19 mouse cellular contexts compared by ENCODE assay signal in genomic region chr8:110215365-110215764, GRCm38 (mm10). TPM values are rescaled to one million over a fixed set of nuclear protein-coding genes. Genes with fewer than 3 reads are reported as not detected.
DNase-seq lines count a peak whose midpoint lies in the region; ATAC-seq lines count a peak whose summit lies in the region.
"Had no signal": no experiment of that assay in that cellular context is flagged by ENCODE, and none has a peak within 500 bp of the region (broad histone marks: within the 10 kb centered on the region; RNA-seq: fewer than 3 reads in every experiment).

Gene Cmtr2 (plus strand): TSS chr8:110215665.

- ATAC-seq in kidney, embryonic 16.5 days (ENCODE audit: low FRiP score, low TSS enrichment) = no peak
- no peak for ATAC-seq in common myeloid progenitor, adult 5-6 weeks (replicated peaks; ENCODE audit: low read depth, poor library complexity, severe bottlenecking)
- no peak for ATAC-seq in forebrain, embryonic 15.5 days (replicated peaks)
- no peak for ATAC-seq in midbrain, embryonic 13.5 days
- ATAC-seq: Patski had no signal

- H3K4me1 ChIP-seq in kidney, embryonic 16.5 days (ENCODE audit: insufficient read depth, low read length) = peaks cover 10% of the 10 kb centered on the region
- peaks cover 25% of the 10 kb centered on the region for H3K4me1 ChIP-seq in forebrain, embryonic 15.5 days
- H3K4me1 ChIP-seq in midbrain, embryonic 13.5 days (replicated peaks) = peaks cover 22% of the 10 kb centered on the region

- H3K27me3 ChIP-seq in kidney, embryonic 16.5 days (ENCODE audit: insufficient read depth, low read length) = no peaks in the 10 kb centered on the region
- H3K27me3 ChIP-seq in forebrain, embryonic 15.5 days = no peaks in the 10 kb centered on the region
- H3K27me3 ChIP-seq in midbrain, embryonic 13.5 days = no peaks in the 10 kb centered on the region
- H3K27me3 ChIP-seq: heart, embryonic 12.5 days; stomach, embryonic 15.5 days had no signal

- no peak for DNase-seq in kidney, adult 9 months
- DNase-seq in adrenal gland, postnatal 14 days = no peak
- DNase-seq in natural killer cell, adult 2 months (ENCODE audit: low spot score in 2 of 2) = no peak
- no peak for DNase-seq in layer of hippocampus, postnatal 25 days (ENCODE audit: extremely low spot score in 1 of 2, low spot score in 1 of 2)
- DNase-seq: cerebellum, adult 18-20 months; embryo, embryonic 11 days; gastrocnemius, postnatal 10 days; heart, postnatal 4 days; thymus, postnatal 36 days had no signal

- 77% methylated on average over 7 of the region's 7 CpGs for WGBS in kidney, embryonic 16.5 days
- 81% methylated on average over 7 of the region's 7 CpGs for WGBS in forebrain, embryonic 15.5 days
- WGBS in midbrain, embryonic 13.5 days = 78% methylated on average over 7 of the region's 7 CpGs

- no peak within 1 kb of the TSS for H3K9ac ChIP-seq in kidney, embryonic 16.5 days (replicated peaks; ENCODE audit: low read length)
- H3K9ac ChIP-seq in forebrain, embryonic 15.5 days (replicated peaks) = no peak within 1 kb of the TSS
- H3K9ac ChIP-seq in midbrain, embryonic 13.5 days (replicated peaks) = no peak within 1 kb of the TSS
- H3K9ac ChIP-seq: heart, embryonic 12.5 days; limb, embryonic 12.5 days; stomach, embryonic 15.5 days had no signal

- no peaks in the 10 kb centered on the region for H3K9me3 ChIP-seq in kidney, embryonic 16.5 days (ENCODE audit: low read length)
- H3K9me3 ChIP-seq in forebrain, embryonic 15.5 days = no peaks in the 10 kb centered on the region
- H3K9me3 ChIP-seq in midbrain, embryonic 13.5 days = no peaks in the 10 kb centered on the region
- H3K9me3 ChIP-seq: heart, embryonic 12.5 days; limb, embryonic 12.5 days; stomach, embryonic 15.5 days had no signal

- no peak within 1 kb of the TSS for H3K4me3 ChIP-seq in kidney, embryonic 16.5 days (ENCODE audit: low read length)
- H3K4me3 ChIP-seq in forebrain, embryonic 15.5 days = no peak within 1 kb of the TSS
- H3K4me3 ChIP-seq in midbrain, embryonic 13.5 days (replicated peaks) = no peak within 1 kb of the TSS
- H3K4me3 ChIP-seq: erythroblast, embryonic 14.5 days; heart, embryonic 12.5 days; limb, embryonic 12.5 days; stomach, embryonic 15.5 days had no signal

- no peaks in the 10 kb centered on the region for H3K36me3 ChIP-seq in kidney, embryonic 16.5 days (ENCODE audit: insufficient read depth, low read length)
- no peaks in the 10 kb centered on the region for H3K36me3 ChIP-seq in forebrain, embryonic 15.5 days
- no peaks in the 10 kb centered on the region for H3K36me3 ChIP-seq in midbrain, embryonic 13.5 days
- H3K36me3 ChIP-seq: heart, embryonic 12.5 days; limb, embryonic 12.5 days; stomach, embryonic 15.5 days had no signal

- no peak within 1 kb of the TSS for H3K27ac ChIP-seq in kidney, embryonic 16.5 days (ENCODE audit: low read length)
- H3K27ac ChIP-seq in forebrain, embryonic 15.5 days (replicated peaks) = no peak within 1 kb of the TSS
- no peak within 1 kb of the TSS for H3K27ac ChIP-seq in midbrain, embryonic 13.5 days
- H3K27ac ChIP-seq: kidney, postnatal 0 days; limb, embryonic 12.5 days; stomach, embryonic 15.5 days had no signal

- H3K4me2 ChIP-seq in kidney, embryonic 16.5 days (replicated peaks; ENCODE audit: low read depth, low read length) = no peak within 1 kb of the TSS
- H3K4me2 ChIP-seq in forebrain, embryonic 15.5 days (replicated peaks) = no peak within 1 kb of the TSS
- no peak within 1 kb of the TSS for H3K4me2 ChIP-seq in midbrain, embryonic 13.5 days (replicated peaks)
- H3K4me2 ChIP-seq: heart, embryonic 12.5 days; limb, embryonic 12.5 days had no signal

RNA-seq across cellular contexts. Expression of gene Cmtr2, which starts in this region (rescaled TPM):
- 10.1 and 10.8 TPM in 2 replicates for polyA plus RNA-seq in kidney, embryonic 16.5 days (2015; fragmentation: Nextera tagmentation; extraction: Ambion mirVana)
- 10.9 and 13.8 TPM in 2 replicates for total RNA-seq in common myeloid progenitor, adult 5-6 weeks (2017)
- 12.9 and 13.4 TPM in 2 replicates for polyA plus RNA-seq in forebrain, embryonic 15.5 days (2015; fragmentation: Nextera tagmentation; extraction: Ambion mirVana)
- polyA plus RNA-seq in midbrain, embryonic 13.5 days (2015; fragmentation: Nextera tagmentation; extraction: Ambion mirVana) = 12.8 and 14.6 TPM in 2 replicates
- 7.9 and 8.4 TPM in 2 replicates for total RNA-seq in adrenal gland, postnatal 14 days (2021)
- total RNA-seq in layer of hippocampus, postnatal 25 days (2021) = 1 to 10 TPM; 5.7 to 6.1 TPM
